Mouse (Mus musculus): ENCODE data around the gene Pmf1.
"Not testable (repeated sequence)": the region's sequence is repeated elsewhere in the genome, so short reads cannot be mapped to it uniquely, and the experiment has no call there.

Gene Pmf1

DNA sequence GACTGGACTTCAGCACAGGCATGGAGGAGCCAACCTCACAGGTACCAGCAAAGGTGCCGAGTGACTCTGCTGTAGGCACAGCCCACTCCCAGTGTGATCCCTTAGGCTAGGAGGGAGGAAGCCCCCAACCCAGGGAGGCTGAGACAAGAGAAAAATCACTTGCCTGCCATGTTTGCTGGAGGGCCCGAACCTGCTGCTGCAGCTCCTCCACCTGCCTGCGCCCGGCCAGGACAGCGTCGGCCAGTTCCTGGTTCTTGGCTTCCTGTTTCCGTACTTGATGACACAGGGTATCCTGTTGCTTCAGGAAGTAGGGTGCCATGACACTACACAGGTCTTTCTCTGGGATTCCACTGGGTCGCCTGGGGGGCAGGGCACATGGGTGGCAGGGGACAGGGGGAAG is 14.4 kb downstream of the Pmf1 start:
- no peak for DNase-seq (ENCODE audit: low read depth, low spot score)

DNA sequence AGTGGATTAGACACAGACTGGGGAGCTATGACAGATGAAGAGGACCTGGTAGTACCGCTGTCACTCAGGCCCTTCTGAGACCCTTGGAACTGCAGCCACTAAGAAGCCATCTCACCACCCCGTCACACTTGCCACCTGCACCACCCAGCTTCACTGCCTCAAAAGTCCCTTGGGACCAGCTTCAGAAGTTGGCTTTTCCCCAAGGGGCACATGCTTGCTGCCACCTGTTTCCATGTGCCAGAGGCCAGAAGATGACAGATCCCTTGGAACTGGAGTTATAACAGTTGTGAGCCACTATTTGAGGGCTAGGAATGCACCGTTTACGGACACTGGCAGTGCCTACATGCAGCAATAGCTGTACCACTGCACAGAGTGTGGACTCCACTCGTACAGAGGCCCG is 14.8 kb downstream of the Pmf1 start:
- DNase-seq (ENCODE audit: low read depth, low spot score): no peak

DNA sequence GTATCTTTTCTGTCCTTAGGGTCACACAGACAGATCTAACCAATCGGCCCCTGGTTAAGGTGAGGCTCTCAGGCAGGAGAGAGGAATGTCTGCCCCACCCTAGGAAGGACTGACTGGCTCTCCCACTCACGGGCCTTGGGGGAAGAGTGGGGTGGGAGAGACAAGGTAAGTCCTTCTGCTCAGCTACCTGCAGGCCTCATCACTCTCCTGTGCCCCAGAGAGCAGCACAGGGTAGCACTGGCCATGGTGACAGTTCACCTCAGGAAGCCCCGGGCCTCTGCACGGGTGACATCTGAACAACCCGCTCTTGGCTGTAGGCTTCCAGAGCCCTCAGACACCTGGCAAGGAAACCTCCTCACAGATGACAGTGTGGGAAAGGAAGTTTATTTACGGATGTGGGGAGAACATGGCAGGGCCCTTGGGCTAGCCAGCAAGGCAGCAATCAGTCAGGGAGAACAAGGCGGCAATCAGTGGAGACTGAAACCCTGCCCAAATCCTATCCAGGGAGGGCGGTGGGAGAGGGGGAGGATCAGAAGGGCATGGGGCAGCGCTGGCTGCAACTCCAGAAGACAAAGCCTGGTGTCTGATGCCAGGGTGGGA is 16.3 kb downstream of the Pmf1 start:
- no peak for DNase-seq (ENCODE audit: low read depth, low spot score)

DNA sequence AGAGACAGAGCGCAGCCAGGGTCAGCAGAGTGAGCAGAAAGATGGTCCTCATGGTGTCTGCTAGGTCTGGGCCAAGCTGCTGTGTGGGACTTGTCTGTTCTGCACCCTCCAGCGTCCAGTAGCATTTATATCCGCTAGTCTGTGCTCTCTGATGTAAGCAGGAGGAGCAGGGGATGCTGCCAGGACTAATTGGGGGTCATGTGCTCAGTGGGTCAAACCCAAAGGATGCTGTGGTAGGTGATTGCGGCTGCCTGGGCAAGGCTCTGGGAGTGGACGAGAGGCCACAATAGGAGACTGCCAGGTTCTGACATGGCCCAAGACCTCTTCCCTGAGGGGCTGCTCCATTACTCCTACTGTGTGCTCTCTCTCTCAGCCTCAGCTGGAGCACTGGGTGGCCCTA is 25.8 kb downstream of the Pmf1 start, which contains the start of gene Bglap:
Gene Bglap, minus strand, starts transcription at position 101 of the 400 bp plus-strand sequence.
- DNase-seq (ENCODE audit: low read depth, low spot score): no peak

DNA sequence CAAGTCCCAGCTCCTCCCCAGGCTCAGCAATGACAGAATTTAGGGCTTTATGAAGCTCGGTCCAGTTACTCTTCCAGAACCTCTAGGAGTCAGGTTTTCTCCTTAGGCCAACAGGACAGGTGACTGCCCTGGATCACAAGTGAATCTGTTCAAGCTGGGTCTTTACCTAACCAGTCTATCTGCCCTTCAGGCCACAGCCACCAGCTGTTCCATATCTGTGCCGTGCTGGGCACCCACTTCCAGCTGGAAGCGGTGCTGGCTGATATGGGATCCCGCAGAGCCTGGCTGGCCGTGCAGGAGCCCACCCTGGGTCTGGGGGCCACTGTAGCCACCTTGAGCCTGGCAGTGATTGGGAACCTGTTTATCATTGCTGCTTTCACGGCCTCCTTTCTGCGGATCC is 27.7 kb downstream of the Pmf1 start:
- DNase-seq (ENCODE audit: low read depth, low spot score): not testable (repeated sequence)

DNA sequence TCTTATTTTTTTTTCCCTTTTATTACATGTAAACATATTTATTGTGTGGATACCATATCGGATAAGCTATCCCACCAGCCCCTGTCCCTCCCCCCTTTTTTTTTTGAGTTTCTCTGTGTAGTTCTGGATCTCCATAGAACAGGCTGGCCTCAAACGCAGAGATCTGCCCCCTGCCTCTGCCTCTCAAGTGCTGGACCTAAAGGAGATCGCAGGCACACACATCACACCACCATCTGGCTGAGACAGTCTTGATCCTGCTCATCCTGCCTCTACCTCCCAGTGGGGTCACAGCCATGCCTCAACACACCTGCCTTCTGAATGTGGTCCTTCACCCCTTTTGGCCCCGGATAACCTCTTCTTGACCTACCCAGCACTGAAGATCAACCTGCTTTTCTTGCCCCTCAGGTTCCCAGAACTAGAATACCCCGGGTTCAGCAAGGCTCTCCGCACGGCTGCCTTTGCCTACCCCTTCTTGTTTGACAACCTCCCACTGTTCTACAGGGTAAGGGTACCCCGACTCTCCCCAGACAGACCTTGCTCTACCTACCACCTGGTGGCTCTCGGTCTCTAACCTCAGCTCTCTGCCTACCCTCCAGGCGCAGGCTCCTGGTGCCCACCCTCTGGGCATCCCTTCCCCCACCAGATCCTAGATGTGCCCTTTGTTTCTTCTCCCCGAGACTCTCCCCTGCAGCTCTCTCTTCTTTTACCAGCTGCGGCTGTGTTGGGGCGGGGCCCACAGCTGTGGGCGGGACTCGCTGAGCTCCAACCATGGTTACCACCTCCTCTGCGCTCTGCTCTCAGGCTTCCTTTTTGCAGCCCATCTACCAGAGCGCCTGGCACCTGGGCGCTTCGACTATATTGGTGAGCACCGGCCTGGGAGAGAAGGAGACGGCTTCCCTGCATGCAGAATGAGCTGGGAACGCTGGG is 28.5 kb downstream of the Pmf1 start:
- not testable (repeated sequence) for DNase-seq (ENCODE audit: low read depth, low spot score)

DNA sequence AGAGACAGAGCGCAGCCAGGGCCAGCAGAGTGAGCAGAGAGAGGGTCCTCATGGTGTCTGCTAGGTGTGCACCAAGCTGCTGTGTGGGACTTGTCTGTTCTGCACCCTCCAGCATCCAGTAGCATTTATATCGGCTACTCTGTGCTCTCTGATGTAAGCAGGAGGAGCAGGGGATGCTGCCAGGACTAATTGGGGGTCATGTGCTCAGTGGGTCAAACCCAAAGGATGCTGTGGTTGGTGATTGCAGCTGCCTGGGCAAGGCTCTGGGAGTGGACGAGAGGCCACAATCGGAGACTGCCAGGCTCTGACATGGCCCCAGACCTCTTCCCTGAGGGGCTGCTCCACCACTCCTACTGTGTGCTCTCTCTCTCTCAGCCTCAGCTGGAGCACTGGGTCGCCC is 31.5 kb downstream of the Pmf1 start, which contains the start of gene Bglap2:
Gene Bglap2, minus strand, starts transcription at position 101 of the 400 bp plus-strand sequence.
- DNase-seq (ENCODE audit: low read depth, low spot score): not testable (repeated sequence)

DNA sequence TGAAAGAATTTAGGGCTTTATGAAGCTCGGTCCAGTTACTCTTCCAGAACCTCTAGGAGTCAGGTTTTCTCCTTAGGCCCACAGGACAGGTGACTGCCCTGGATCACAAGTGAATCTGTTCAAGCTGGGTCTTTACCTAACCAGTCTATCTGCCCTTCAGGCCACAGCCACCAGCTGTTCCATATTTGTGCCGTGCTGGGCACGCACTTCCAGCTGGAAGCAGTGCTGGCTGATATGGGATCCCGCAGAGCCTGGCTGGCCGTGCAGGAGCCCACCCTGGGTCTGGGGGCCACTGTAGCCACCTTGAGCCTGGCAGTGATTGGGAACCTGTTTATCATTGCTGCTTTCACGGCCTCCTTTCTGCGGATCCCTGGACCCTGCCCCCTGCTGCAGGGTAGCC is 33.5 kb downstream of the Pmf1 start:
- not testable (repeated sequence) for DNase-seq (ENCODE audit: low read depth, low spot score)

DNA sequence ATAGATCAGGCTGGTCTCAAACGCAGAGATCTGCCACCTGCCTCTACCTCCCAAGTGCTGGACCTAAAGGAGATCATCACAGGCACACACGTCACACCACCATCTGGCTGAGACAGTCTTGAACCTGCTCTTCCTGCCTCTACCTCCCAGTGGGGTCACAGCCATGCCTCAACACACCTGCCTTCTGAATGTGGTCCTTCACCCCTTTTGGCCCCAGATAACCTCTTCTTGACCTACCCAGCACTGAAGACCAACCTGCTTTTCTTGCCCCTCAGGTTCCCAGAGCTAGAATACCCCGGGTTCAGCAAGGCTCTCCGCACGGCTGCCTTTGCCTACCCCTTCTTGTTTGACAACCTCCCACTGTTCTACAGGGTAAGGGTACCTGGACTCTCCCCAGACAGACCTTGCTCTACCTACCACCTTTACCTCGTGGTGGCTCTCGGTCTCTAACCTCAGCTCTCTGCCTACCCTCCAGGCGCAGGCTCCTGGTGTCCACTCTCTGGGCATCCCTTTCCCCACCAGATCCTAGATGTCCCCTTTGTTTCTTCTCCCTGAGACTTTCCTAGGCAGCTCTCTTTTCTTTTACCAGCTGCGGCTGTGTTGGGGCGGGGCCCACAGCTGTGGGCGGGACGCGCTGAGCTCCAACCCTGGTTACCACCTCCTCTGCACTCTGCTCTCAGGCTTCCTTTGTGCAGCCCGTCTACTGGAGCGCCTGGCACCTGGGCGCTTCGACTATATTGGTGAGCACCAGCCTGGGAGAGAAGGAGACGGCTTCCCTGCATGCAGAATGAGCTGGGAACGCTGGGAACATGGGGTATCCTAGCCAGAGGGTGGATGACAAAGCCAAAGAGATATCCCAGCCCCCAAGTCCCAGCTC is 34.1 kb downstream of the Pmf1 start:
- peak; percentile 50 for DNase-seq (ENCODE audit: low read depth, low spot score)

DNA sequence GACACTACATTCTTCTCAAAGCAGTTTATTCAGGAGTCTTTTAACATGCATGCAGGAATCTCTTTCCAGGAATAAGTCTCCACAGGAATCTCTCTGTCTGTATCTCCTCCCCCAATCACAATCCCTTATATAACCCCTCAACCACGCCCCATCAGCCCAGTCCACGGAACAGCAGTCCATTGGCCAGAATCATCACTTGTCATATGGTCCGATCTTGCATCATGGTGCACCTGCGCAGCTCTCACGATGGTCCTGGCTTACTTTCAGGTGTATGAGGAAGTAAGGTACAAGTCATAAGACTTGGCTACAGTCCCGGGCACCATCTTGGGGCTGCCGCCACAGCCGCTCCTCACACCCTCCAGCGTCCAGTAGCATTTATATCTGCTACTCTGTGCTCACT is 37.5 kb downstream of the Pmf1 start, which contains the start of gene Bglap3:
Gene Bglap3, minus strand, starts transcription at position 101 of the 400 bp plus-strand sequence.
- not testable (repeated sequence) for DNase-seq (ENCODE audit: low read depth, low spot score)

DNA sequence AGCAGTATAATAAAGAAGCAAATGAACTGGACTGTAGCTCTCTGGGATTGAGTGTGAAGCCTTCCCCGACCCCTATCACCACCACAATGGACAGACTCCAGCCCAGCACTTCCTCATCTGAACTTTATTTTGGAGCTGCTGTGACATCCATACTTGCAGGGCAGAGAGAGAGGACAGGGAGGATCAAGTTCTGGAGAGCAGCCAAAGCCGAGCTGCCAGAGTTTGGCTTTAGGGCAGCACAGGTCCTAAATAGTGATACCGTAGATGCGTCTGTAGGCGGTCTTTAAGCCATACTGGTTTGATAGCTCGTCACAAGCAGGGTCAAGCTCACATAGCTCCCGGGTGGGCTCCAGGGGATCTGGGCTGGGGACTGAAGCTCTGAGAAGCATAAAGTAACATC is 41.6 kb downstream of the Pmf1 start:
- not testable (repeated sequence) for DNase-seq (ENCODE audit: low read depth, low spot score)

DNA sequence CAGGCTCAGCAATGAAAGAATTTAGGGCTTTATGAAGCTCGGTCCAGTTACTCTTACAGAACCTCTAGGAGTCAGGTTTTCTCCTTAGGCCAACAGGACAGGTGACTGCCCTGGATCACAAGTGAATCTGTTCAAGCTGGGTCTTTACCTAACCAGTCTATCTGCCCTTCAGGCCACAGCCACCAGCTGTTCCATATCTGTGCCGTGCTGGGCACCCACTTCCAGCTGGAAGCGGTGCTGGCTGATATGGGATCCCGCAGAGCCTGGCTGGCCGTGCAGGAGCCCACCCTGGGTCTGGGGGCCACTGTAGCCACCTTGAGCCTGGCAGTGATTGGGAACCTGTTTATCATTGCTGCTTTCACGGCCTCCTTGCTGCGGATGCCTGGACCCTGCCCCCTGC is 42.6 kb downstream of the Pmf1 start:
- not testable (repeated sequence) for DNase-seq (ENCODE audit: low read depth, low spot score)

DNA sequence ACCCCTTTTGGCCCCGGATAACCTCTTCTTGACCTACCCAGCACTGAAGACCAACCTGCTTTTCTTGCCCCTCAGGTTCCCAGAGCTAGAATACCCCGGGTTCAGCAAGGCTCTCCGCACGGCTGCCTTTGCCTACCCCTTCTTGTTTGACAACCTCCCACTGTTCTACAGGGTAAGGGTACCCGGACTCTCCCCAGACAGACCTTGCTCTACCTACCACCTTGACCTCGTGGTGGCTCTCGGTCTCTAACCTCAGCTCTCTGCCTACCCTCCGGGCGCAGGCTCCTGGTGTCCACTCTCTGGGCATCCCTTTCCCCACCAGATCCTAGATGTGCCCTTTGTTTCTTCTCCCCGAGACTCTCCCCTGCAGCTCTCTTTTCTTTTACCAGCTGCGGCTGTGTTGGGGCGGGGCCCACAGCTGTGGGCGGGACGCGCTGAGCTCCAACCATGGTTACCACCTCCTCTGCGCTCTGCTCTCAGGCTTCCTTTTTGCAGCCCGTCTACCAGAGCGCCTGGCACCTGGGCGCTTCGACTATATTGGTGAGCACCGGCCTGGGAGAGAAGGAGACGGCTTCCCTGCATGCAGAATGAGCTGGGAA is 43.2 kb downstream of the Pmf1 start:
- DNase-seq (ENCODE audit: low read depth, low spot score): peak; percentile 60

DNA sequence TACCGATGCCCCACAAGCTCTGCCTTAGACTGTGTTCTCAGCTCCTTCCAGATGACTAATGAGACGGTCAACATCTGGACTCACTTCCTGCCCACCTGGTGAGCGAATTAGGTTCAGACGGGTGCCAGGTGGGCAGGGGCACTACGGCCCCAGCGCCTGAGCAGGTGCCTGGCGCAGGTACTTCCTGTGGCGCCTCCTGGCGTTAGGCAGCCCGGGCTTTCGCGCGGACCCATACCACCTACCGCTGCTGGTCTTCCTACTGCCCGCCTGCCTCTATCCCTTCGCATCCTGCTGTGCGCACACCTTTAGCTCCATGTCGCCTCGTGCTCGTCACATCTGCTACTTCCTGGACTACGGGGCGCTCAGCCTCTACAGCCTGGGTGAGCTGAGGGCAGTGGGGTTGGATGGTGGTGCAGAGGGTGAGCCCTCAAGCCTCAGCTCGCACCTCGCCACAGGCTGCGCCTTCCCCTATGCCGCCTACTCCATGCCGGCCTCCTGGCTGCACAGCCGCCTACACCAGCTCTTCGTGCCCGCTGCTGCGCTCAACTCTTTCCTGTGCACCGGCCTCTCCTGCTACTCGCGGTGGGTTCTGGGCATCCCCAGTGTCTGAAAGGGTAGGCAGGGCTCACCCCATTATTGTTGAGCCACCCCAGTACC is 44.3 kb downstream of the Pmf1 start:
- DNase-seq (ENCODE audit: low read depth, low spot score): no peak

DNA sequence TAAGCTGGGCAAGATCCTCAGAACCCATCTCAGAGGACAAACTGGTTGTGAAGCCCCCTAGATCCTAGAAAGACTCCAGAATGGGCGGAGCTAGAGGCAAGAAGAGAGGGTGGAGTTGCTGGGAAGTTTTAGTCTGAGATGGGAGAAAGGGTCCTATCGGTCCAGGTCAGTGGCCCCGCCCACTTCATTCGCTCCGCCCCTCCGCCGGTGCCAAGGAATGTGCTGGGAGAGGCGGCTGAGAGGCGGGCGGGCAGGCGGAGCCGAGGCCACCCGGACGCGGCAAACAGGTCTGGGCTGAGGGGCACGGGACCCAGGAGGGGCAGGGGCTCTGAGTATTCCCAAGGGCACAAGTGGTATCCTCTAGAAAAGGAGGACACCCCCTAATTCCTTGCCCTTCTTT is 45.8 kb downstream of the Pmf1 start, which contains the start of gene Paqr6:
Gene Paqr6, plus strand, starts transcription at position 248 of the 400 bp plus-strand sequence.
- peak; percentile 54 for DNase-seq (ENCODE audit: low read depth, low spot score)

DNA sequence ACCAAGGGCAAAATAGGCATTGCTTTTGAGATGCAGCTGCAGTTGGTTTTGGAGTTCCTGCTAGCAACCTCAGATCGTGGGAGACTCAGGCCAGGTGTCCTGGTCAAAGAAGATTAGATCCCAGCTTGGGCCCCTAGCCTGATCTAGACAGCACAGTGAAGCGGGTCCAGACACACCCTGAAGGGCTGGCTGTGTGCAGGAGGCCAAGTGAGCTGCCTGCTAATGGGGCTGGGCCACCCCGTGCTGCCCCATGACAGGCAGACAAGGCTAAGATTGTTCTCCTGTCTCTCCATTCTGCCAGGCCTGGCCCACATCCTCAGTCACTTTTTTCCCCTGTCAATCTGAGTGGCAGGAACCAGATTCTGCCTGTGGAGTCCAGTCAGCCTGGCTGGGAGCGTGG is 46.4 kb downstream of the Pmf1 start:
- DNase-seq (ENCODE audit: low read depth, low spot score): no peak

DNA sequence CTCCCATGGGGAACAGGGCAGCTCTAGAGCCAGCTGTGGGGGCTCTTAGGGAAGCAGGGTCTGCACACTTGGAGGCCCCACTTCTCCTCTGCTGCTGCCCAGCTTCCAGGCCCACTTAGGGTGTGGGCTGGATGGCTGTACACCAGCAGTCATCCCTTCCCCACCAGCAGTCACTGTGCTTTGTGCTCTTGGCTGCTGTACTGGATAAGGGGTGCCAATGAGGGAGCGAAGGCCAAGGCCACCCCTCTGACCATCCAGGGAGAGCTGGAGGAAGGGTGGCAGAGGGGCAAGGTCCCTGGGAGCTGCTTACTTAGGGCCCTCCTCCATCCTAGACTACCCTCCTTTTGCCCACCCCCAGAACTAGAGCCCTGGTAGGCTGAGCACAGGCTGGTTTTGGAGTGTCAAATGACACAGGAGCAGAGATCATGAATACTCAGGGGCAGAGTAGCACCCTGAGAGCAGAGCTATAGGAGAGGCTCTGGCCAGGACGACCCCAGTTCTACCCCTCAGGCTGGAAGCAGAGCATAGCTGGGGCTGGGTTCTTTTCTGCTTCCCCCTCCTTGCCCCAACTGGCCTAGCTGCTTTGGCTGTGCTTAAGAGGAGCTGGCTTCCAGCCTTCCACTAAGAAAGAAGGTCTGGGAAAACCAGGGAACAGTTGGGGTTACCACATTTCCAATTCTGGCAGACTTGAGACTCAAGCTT is 48.4 kb downstream of the Pmf1 start:
- no peak for DNase-seq (ENCODE audit: low read depth, low spot score)

DNA sequence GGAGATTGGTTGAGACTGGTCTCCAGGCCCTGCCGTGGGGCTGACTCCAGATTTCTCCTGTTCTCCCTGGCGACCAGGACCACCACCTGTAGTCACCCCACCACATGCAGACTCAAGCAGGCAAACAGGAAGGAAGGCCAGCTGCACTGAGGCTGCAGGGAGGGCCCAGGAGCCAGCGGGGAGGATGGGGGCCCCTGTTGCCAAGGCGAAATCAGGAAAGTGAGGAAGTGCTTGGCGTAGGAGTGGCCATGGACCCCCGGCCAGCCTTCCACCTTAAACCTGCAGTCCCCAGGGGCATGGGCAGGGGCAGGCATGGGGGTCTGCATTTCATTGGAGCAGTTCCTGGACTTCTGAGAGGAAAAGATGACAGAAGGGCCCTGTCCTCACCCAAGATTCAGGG is 49.0 kb downstream of the Pmf1 start:
- no peak for DNase-seq (ENCODE audit: low read depth, low spot score)

DNA sequence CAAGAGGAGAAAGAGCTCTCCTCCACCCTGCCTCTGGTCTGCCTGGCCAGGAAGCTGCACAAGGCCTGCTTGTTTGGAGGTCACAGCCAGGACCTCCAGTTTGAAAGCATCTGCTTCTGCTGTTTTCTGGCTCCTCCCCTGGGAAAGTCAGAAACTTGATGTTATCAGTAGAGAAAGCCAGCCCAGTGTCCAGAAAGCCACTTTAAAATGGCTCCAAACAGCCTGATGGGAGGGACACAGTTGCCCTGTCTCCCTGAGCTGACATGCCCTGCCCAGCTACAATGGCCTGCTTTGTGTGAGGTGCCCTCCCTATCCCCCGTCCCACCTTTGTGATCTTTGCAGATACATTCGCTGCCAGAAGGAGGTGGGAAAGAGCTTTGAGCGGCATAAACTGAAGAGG is 50.1 kb downstream of the Pmf1 start:
- DNase-seq (ENCODE audit: low read depth, low spot score): no peak

DNA sequence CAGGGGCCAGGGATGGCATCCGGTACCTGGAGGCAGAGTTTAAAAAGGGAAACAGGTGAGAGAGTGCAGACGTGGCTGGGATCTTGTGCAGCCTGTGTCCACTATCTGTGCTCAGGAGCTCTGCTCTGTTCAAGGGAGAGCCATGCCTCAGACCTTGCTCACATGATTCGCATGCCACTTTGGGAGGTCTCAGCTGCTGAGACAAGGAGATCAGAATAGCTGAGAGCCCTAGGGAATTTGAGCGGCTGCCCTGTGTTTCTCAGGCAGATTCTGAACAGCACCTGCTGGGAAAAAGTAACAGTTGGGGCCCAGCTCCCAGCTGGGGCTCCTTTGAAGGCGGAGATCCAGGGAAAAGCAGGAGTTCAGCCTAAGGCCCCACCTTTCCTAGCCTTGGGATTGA is 50.5 kb downstream of the Pmf1 start:
- no peak for DNase-seq (ENCODE audit: low read depth, low spot score)

Measured in mesoderm, embryonic 11.5 days (tissue).